Mouse (Mus musculus) ovary, adult 18-20 months (tissue): ENCODE data around the gene Slc19a3.
"Not testable (repeated sequence)": the region's sequence is repeated elsewhere in the genome, so short reads cannot be mapped to it uniquely, and the experiment has no call there.

ENCODE experiments used
- DNase-seq: peaks from one replicate; pipeline ENCODE4 v3.0.0; 2022; ENCODE audit warnings: low spot score, mixed read lengths

Gene Slc19a3

DNA sequence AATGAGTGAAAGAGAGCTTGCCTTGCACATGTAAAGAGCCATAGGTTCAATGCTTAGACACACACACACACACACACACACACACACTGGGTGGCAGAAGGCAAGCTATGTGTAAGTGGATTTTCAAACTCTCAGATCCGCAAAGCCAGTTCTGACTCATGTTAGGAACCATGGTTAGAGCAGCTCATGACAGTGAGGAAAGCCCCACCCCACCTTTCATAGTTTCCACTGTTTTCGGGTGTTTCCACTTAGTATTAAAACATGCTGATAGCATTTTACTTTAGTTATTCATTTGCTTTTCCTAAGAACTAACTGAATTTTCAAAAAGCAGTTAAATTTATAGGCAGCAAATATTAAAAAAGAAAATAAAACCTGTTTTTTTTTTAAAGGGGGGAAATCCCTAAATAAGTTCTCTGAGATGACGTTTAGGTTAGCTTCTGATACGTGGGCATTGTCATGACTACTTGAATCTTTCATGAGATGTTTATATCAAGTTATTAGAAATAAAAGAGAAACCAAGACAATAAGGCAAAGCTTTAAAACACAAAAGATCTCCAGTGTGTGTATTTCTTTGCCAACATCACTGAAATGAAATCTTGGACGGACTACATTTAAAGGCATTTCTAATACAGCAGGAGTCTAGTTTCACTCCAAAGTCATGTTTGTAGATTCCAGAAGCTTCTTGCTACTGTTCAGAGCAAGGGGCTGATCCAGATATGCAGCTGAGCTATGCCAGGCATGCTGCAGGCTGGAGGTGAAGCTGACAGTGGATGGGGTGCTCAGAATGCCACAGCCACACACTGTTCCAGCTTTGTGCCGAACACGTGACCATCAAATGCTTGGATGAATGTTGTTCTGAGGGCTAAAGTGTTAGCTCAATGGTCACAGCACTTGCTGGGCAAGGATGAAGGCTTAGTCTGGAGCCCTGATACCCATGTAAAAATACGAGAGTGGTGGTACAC lies 31.7 kb downstream of the Slc19a3 start:
- no peak for DNase-seq

DNA sequence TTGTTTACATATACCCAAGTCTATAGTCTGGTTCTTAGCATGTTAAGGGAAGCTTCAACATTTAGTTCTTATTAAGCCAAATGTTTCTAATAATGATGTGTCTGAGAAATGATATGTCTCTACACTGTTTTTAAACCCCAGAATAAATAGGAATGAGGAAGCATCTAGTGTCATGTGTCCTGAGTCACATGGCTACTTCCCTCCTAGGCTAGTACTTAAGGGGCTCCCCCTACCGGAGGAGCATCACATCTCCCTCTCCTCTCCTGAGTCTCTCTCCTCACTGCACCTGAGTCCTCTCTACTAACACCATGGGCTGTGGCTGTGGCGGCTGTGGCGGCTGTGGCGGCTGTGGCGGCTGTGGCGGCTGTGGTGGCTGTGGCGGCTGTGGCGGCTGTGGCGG lies 37.9 kb downstream of the Slc19a3 start, which contains the start of gene Gm47959:
Gm47959 (plus strand) TSS at position 243 of the 400 bp plus-strand sequence.
- not testable (repeated sequence) for DNase-seq

- no peak for DNase-seq
These were observed 44.3 kb downstream of the Slc19a3 start for GRCm38 (mm10) chr1:82993947-82994346.

DNA sequence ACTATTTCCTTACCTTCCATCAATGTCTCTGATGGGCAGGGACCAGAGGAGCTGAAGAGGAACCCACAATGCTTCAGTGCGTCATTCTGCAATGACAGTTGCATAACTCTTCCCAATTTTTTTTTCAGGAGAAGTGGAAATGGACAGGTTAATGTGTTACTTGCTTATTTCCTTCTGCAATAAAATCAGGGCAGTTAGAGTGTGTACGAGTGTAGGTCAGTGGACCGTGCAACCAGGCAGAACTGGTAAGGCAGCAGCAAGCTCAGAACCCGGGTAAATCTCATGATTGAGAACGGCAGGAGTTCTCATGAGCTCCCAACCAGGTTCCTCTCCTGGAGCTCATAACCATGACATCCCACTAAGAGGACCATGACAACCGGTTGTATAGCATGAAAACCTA lies 46.2 kb downstream of the Slc19a3 start:
- DNase-seq: no peak

- no peak for DNase-seq
These were observed 46.7 kb downstream of the Slc19a3 start for GRCm38 (mm10) chr1:82991596-82991995.

GRCm38 (mm10) chr1:82991062-82991461 lies 47.2 kb downstream of the Slc19a3 start:
- no peak for DNase-seq

DNA sequence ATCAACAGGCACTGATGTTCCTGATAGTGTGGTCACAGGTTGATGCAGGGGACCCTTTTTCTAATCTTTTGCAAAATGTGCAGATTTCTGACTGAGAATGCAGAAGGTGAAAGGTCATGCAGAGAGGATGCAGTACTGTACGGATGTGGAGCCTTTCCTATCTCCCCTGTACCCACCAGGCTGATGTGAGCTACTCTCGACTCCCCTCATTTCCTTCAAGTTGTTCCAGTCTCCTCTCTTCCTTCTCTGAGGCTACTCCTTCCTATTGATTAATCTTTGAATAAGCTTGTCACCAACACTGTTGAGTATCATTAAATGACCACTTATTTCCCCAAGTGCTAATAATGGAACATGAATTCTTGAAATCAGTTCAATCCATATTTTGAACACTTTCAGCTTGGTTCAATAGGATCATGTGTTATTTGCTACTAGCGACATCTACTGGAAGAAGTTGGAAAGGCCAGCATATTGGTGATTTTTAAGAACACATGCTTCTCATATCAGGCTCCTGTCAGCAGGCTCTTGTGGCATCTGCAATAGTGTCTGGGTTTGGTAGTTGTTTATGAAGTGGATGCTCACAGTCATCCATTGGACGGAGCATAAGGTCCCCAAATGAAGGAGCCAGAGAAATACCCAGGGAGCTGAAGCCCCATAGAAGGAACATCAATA lies 50.6 kb downstream of the Slc19a3 start:
- DNase-seq: no peak

DNA sequence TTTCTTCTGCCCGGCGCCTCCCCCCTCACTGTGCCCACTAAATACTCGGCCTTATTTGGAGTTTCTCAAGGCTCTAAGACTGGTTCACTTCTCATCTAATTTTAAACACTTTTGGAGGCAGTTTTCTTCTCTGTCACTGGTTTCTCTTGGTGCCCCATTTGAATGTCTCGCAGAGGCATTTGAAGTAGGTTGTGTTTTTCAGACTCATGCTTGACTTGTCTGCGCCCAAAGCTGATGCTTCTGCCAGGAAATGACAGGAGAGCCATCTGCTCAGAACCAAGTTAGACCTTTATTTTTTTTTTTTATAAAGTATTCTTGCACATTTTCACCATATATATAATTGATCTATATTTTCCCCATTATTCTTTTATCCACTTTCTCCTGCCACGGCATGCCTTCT lies 51.5 kb downstream of the Slc19a3 start:
- no peak for DNase-seq

DNA sequence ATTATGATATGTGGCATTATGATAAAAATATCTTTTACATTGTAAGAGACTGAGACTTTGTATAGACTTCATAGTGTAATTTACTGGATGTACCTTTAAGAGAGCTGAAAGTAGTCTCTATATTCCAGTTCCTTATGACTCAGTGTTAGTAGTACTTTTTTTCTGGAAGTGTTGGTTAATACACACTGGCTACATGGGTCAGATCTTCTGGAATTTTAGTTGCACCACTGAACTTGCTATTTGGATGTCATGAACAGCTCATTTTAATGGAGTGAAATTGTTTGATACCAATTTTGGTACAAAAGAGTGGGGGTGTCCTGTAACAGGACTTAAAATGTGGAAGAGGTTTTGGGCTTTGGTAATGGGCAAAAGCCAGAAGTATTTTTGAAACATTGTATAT lies 60.4 kb downstream of the Slc19a3 start:
- DNase-seq: no peak

GRCm38 (mm10) chr1:82975750-82976149 lies 62.5 kb downstream of the Slc19a3 start:
- no peak for DNase-seq

DNA sequence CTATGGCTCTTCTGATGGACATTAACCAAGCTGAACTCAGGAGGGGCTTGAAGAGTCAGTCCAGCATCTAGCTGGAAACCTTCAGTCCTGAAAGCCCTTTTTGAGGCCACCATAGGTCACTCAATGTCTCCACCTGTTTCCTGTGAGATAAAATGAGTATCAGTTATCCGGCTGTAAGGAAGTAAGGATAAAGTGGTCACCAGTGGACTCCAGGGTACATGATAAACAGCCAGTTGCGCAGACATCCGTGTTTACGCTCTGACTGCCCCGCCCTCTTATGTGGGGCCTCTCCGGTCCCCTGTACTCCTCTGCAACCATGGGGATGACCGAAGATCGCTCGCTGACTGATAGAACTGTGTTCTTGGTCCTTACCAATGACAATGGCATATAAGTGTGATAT lies 63.9 kb downstream of the Slc19a3 start:
- DNase-seq: no peak

DNA sequence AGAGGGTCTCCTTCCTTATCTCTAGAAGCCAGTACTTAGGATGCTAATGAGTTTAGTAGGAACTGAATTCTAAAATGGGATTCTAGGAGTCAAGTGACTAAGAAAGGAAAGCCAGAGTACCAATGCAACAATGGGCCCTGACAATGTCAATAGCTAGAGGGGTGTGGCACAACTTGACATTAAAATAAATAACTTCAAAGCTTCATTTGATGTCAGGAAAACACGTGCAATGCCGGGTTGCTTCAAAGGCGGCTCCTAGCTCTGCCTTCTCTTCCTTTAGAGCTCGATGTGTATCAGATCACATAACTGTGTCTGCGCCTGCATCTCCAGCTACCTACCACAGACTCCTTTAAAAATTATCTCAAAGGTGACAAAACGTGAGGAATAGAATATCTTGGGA lies 64.3 kb downstream of the Slc19a3 start:
- no peak for DNase-seq

GRCm38 (mm10) chr1:82973244-82973643 lies 65.0 kb downstream of the Slc19a3 start:
- no peak for DNase-seq

DNA sequence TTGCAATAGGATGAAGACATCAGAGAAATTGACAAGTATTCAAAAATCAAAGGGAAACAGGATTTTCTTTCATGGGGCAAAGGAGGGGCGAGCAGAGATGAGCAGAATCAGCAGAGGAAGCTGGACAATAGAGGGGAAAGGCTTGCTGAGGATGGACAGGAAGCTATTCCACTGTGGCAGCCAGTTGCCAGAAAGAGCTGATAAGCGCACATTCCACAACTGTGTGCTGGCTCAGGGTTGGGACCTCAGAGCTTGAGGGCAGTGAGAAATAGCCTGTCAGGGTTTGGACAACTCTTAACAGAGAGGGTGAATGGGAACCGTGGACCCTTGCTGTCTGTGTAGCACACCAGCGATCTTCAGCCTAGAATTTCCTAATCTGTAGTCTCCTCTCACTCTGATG lies 66.2 kb downstream of the Slc19a3 start:
- DNase-seq: no peak

- DNase-seq: no peak
These were observed 71.8 kb downstream of the Slc19a3 start for GRCm38 (mm10) chr1:82966413-82966812.
